Mouse (Mus musculus) splenic B cell, adult 2 months (primary cell): Measurements from ENCODE around the gene Ankle2.

Experiments
- DNase-seq: peaks from one replicate; pipeline ENCODE4 v3.0.0-alpha.2; 2011; ENCODE audit warnings: low read depth, low spot score
- H3K27me3 ChIP-seq: 2 replicates; pipeline ENCODE4 v1.6.1; 2012; ENCODE audit warnings: mild to moderate bottlenecking, low read length, moderate library complexity, mixed read lengths; ENCODE audit not compliant: control insufficient read depth, poor library complexity, insufficient read depth, severe bottlenecking
- H3K36me3 ChIP-seq: 2 replicates; pipeline ENCODE4 v1.6.1; 2012; ENCODE audit warnings: mild to moderate bottlenecking, low read length, moderate library complexity, mixed read lengths; ENCODE audit not compliant: control insufficient read depth, poor library complexity, insufficient read depth, severe bottlenecking

Gene Ankle2

GRCm38 (mm10) chr5:110269141-110270101, 38.6 kb downstream of the Ankle2 start, which contains the start of gene Pgam5:
Gene Pgam5, minus strand, starts transcription at chr5:110269913.
- peaks cover 3% of the 10 kb centered on the region; the same call in 1 of the 2 replicates for H3K36me3 ChIP-seq
- H3K27me3 ChIP-seq = no peaks in the 10 kb centered on the region
- peak; percentile 94 for DNase-seq

GRCm38 (mm10) chr5:110270242-110270641, 39.4 kb downstream of the Ankle2 start:
- Histone ChIP-seq H3K27me3 (no peaks in the 10 kb centered on the region), H3K36me3 (no peaks in the 10 kb centered on the region; the same call in 1 of the 2 replicates)
- no peak for DNase-seq

GRCm38 (mm10) chr5:110274147-110274546, 43.3 kb downstream of the Ankle2 start:
- Histone ChIP-seq H3K27me3 (no peaks in the 10 kb centered on the region), H3K36me3 (no peaks in the 10 kb centered on the region)
- DNase-seq = no peak

GRCm38 (mm10) chr5:110274846-110275245, 44.0 kb downstream of the Ankle2 start:
- H3K36me3 ChIP-seq = no peaks in the 10 kb centered on the region
- no peak for DNase-seq
- no peaks in the 10 kb centered on the region for H3K27me3 ChIP-seq

- Histone ChIP-seq H3K36me3 (no peaks in the 10 kb centered on the region), H3K27me3 (no peaks in the 10 kb centered on the region)
- DNase-seq = no peak
Measured at GRCm38 (mm10) chr5:110276391-110276790, 45.6 kb downstream of the Ankle2 start.

GRCm38 (mm10) chr5:110276910-110277309, 46.1 kb downstream of the Ankle2 start:
- Histone ChIP-seq H3K36me3 (no peaks in the 10 kb centered on the region), H3K27me3 (no peaks in the 10 kb centered on the region)
- no peak for DNase-seq

- peaks cover 2% of the 10 kb centered on the region; the same call in 1 of the 2 replicates for H3K27me3 ChIP-seq
- no peak for DNase-seq
- H3K36me3 ChIP-seq = no peaks in the 10 kb centered on the region
Measured at GRCm38 (mm10) chr5:110281984-110282383, 51.2 kb downstream of the Ankle2 start.

- DNase-seq = peak; percentile 84
- Histone ChIP-seq H3K27me3 (peaks cover 2% of the 10 kb centered on the region; the same call in 1 of the 2 replicates), H3K36me3 (no peaks in the 10 kb centered on the region)
Measured at GRCm38 (mm10) chr5:110284536-110284935, 53.7 kb downstream of the Ankle2 start.

- peaks cover 2% of the 10 kb centered on the region; the same call in 1 of the 2 replicates for H3K27me3 ChIP-seq
- peak; percentile 23 for DNase-seq
- H3K36me3 ChIP-seq = no peaks in the 10 kb centered on the region
Measured at GRCm38 (mm10) chr5:110285156-110285555, 54.4 kb downstream of the Ankle2 start.

GRCm38 (mm10) chr5:110285770-110286445, 55.1 kb downstream of the Ankle2 start, which contains the start of the genes Pxmp2 and Pole:
Gene Pxmp2, minus strand, starts transcription at chr5:110286186.
Gene Pole, plus strand, starts transcription at chr5:110286306.
- Histone ChIP-seq H3K27me3 (peaks cover 2% of the 10 kb centered on the region; the same call in 1 of the 2 replicates), H3K36me3 (no peaks in the 10 kb centered on the region)
- DNase-seq = peak; percentile 91

GRCm38 (mm10) chr5:110286446-110287083, 55.8 kb downstream of the Ankle2 start:
- peaks cover 2% of the 10 kb centered on the region; the same call in 1 of the 2 replicates for H3K27me3 ChIP-seq

GRCm38 (mm10) chr5:110287084-110287475, 56.3 kb downstream of the Ankle2 start:
- H3K27me3 ChIP-seq = peaks cover 2% of the 10 kb centered on the region; the same call in 1 of the 2 replicates
- no peaks in the 10 kb centered on the region for H3K36me3 ChIP-seq
- DNase-seq = no peak

More at GRCm38 (mm10) chr5:110286446-110287083, 55.8 kb downstream of the Ankle2 start:
- DNase-seq = no peak
- H3K36me3 ChIP-seq = no peaks in the 10 kb centered on the region

- Histone ChIP-seq H3K27me3 (no peaks in the 10 kb centered on the region), H3K36me3 (no peaks in the 10 kb centered on the region)
- DNase-seq = no peak
Measured at GRCm38 (mm10) chr5:110291649-110292048, 60.8 kb downstream of the Ankle2 start.

GRCm38 (mm10) chr5:110296637-110297036, 65.8 kb downstream of the Ankle2 start:
- no peak for DNase-seq
- no peaks in the 10 kb centered on the region for H3K36me3 ChIP-seq
- H3K27me3 ChIP-seq = no peaks in the 10 kb centered on the region
